Mouse (Mus musculus) heart, adult 2 months (tissue): ENCODE data around the gene Tmem207. TPM values are rescaled to one million over a fixed set of nuclear protein-coding genes. Genes with fewer than 3 reads are reported as not detected.

ENCODE experiments used
- DNase-seq, 2 experiments: peaks; one replicate each; pipeline ENCODE4 v3.0.0; 2021
- H3K27ac ChIP-seq: fragments of 200-600 bp; 2 replicates; pipeline ENCODE4 v1.8.1; 2022
- H3K27me3 ChIP-seq: fragments of 200-500 bp; 2 replicates; pipeline ENCODE4 v1.6.1; 2012; ENCODE audit warnings: mild to moderate bottlenecking, low read length, inconsistent platforms, mixed read lengths; ENCODE audit not compliant: control insufficient read depth, insufficient read depth
- H3K36me3 ChIP-seq: fragments of 200-500 bp; 2 replicates; pipeline ENCODE4 v1.6.1; 2012; ENCODE audit warnings: low read length, inconsistent platforms; ENCODE audit not compliant: control insufficient read depth, insufficient read depth
- H3K4me1 ChIP-seq: fragments of 200-500 bp; 2 replicates; pipeline ENCODE4 v1.6.1; 2011; ENCODE audit warnings: low read length; ENCODE audit not compliant: control insufficient read depth, insufficient read depth
- H3K4me3 ChIP-seq: fragments of 200-600 bp; 2 replicates; pipeline ENCODE4 v1.8.1; 2022
- H3K79me2 ChIP-seq: fragments of 200-500 bp; replicated peaks from 2 replicates; pipeline ENCODE4 v1.6.1; 2012; ENCODE audit warnings: mild to moderate bottlenecking, inconsistent platforms, low read length, moderate library complexity, mixed read lengths; ENCODE audit not compliant: control insufficient read depth, insufficient read depth
- H3K9ac ChIP-seq: fragments of 200-500 bp; 2 replicates; pipeline ENCODE4 v1.6.1; 2012; ENCODE audit warnings: low read depth, mild to moderate bottlenecking, control low read depth, inconsistent platforms, low read length, mixed read lengths
- CTCF ChIP-seq: fragments of 200-600 bp; IDR thresholded peaks from 2 replicates; pipeline ENCODE4 v1.8.1; 2022; ENCODE audit warnings: antibody characterized with exemption, mild to moderate bottlenecking, moderate library complexity
- EP300 ChIP-seq: fragments of 200-500 bp; IDR thresholded peaks from 2 replicates; pipeline ENCODE4 v1.6.1; 2011; ENCODE audit warnings: low read depth, low read length, control low read depth; ENCODE audit not compliant: insufficient read depth
- POLR2A ChIP-seq: fragments of 200-500 bp; IDR thresholded peaks from 2 replicates; pipeline ENCODE4 v1.6.1; 2011; ENCODE audit warnings: mild to moderate bottlenecking, low read depth, low read length, control low read depth; ENCODE audit not compliant: insufficient read depth
- WGBS: fragments of 180-500 bp; shearing (Covaris S2); methylation state at CpG from one replicate; pipeline ENCODE4 v1.1.7; 2018; 5-methylcytosine and 5-hydroxymethylcytosine counted together
- intact Hi-C: fragments of 180-260 bp; cut with DNase I; formaldehyde crosslinking; loops from one replicate; pipeline ENCODE4 v1.15.1; 2025
- long read RNA-seq: library from polyadenylated mRNA; stranded (forward); transcript quantifications from one replicate; pipeline ENCODE4 v2.0.0, GENCODE M21; 2021
- polyA plus RNA-seq: library from polyadenylated mRNA; depleted of rRNA; stranded (reverse); fragments of >200 nt; gene quantifications from 2 replicates; pipeline ENCODE4 v1.2.3, GENCODE M21; 2012; rRNA removed
- total RNA-seq, 2 experiments: library from RNA; stranded (reverse); gene quantifications; 2 replicates each; pipeline ENCODE4 v1.2.3; 2021

The Tmem207 gene
- total RNA-seq (not detected), polyA plus RNA-seq (not detected in 2 replicates)
- long read RNA-seq = 0 reads

DNA sequence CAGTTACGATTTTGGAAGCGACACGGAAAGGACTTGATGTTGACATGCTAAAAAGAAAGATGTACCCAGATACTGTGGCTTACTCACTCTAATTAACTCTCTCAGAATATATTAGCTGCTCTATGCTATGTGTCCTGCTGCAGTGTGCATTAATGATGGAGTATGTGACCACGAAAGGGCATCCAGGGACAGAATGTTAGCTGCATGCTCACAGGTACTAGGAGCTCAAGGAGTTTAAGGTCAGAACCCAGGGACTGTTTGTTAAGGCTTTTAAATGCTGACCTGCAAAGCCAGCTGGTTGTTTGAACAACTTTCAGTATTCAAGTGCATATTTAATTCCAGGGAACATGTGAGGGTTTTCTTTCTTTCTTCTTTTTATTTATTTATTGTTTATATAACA is at the start of gene Tmem207:
TSS of gene Tmem207 (minus strand) at position 101 of the 400 bp plus-strand sequence.
- DNase-seq = no peak
- no peaks in the 10 kb centered on the region for H3K79me2 ChIP-seq
- H3K27me3 ChIP-seq = no peaks in the 10 kb centered on the region
- H3K9ac ChIP-seq = no peak within 1 kb of the TSS
- intact Hi-C loops = no loop called here
- H3K4me3 ChIP-seq = no peak within 1 kb of the TSS
- no peaks in the 10 kb centered on the region for H3K36me3 ChIP-seq
- no peaks in the 10 kb centered on the region for H3K4me1 ChIP-seq
- no peak within 1 kb of the TSS for H3K27ac ChIP-seq
- TF ChIP-seq EP300 (no peak), POLR2A (no peak)
- WGBS = 91% methylated on average over 4 of the region's 4 CpGs

DNA sequence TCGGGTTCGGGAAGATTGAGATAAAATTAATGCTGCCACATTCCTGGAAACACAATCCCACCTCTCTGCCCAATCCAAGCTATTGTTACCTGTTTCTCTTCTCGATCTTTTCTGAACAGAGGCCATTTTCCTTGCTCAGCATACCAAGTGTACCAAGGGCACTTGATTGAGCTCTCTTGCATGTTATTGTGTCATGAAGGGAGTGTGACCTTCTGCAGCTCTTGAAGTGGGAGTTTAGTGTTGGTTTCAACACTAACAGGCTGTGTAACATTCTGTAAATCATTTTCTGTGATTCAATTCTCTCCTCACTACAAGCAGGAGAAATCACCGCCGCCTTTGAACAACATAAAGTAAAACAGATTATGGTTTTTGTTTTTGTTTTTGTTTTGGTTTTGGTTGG is 47.6 kb upstream of the Tmem207 start:
- H3K4me3 ChIP-seq = no peak overlapping the region
- no peaks in the 10 kb centered on the region for H3K36me3 ChIP-seq
- H3K4me1 ChIP-seq = no peaks in the 10 kb centered on the region
- intact Hi-C loops = no loop called here
- TF ChIP-seq EP300 (no peak), CTCF (no peak), POLR2A (no peak)
- H3K9ac ChIP-seq = no peak overlapping the region
- WGBS = 89% methylated on average over 5 of the region's 5 CpGs
- no peaks in the 10 kb centered on the region for H3K27me3 ChIP-seq
- no peaks in the 10 kb centered on the region for H3K79me2 ChIP-seq
- DNase-seq = no peak
- H3K27ac ChIP-seq = no peak overlapping the region

GRCm38 (mm10) chr16:26571836-26572235 is 45.3 kb upstream of the Tmem207 start:
- TF ChIP-seq POLR2A = no peak
- no peak for TF ChIP-seq CTCF
- Histone ChIP-seq H3K9ac (no peak overlapping the region), H3K79me2 (no peaks in the 10 kb centered on the region), H3K4me3 (no peak overlapping the region), H3K4me1 (no peaks in the 10 kb centered on the region), H3K27me3 (no peaks in the 10 kb centered on the region), H3K27ac (no peak overlapping the region), H3K36me3 (no peaks in the 10 kb centered on the region)
- WGBS = 79% methylated on average over 2 of the region's 2 CpGs
- DNase-seq = no peak
- intact Hi-C loops = no loop called here

GRCm38 (mm10) chr16:26569387-26569978 is 42.9 kb upstream of the Tmem207 start:
- Histone ChIP-seq H3K36me3 (no peaks in the 10 kb centered on the region), H3K27me3 (no peaks in the 10 kb centered on the region), H3K79me2 (no peaks in the 10 kb centered on the region), H3K4me1 (no peaks in the 10 kb centered on the region), H3K27ac (no peak overlapping the region), H3K4me3 (no peak overlapping the region), H3K9ac (no peak overlapping the region)
- TF ChIP-seq POLR2A (no peak), CTCF (no peak), EP300 (no peak)
- DNase-seq = no peak
- intact Hi-C loops = no loop called here

GRCm38 (mm10) chr16:26562771-26563170 is 36.2 kb upstream of the Tmem207 start:
- Histone ChIP-seq H3K27ac (no peak overlapping the region), H3K36me3 (no peaks in the 10 kb centered on the region), H3K9ac (no peak overlapping the region), H3K79me2 (no peaks in the 10 kb centered on the region), H3K27me3 (no peaks in the 10 kb centered on the region), H3K4me3 (no peak overlapping the region), H3K4me1 (no peaks in the 10 kb centered on the region)
- no peak for TF ChIP-seq CTCF
- TF ChIP-seq POLR2A = no peak
- TF ChIP-seq EP300 = no peak
- intact Hi-C loops = no loop called here
- WGBS = 52% methylated on average over 2 of the region's 2 CpGs
- no peak for DNase-seq

DNA sequence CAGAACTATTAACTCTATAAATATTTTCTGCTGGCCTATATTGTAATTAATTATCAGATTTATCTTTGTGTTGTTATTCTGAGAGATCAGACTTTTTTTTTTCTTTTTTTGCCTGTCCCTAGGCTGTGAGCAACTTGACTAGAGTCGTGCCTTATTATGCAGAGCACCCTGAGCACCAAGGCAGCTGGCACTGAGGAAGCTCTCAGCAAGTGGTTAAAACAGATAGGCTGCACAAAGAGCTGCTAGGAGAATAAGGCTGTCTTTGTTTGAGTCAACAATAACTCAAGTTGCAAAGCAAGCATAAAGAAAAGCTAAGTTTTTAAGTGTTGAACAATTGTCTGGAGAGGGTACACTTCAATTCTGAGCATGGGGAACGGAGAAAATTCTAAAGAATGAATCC is 35.2 kb upstream of the Tmem207 start:
- no peak overlapping the region for H3K4me3 ChIP-seq
- TF ChIP-seq CTCF = no peak
- TF ChIP-seq POLR2A = no peak
- TF ChIP-seq EP300 = no peak
- DNase-seq = no peak
- H3K9ac ChIP-seq = no peak overlapping the region
- H3K79me2 ChIP-seq = no peaks in the 10 kb centered on the region
- H3K27me3 ChIP-seq = no peaks in the 10 kb centered on the region
- H3K36me3 ChIP-seq = no peaks in the 10 kb centered on the region
- 48% methylated on average over 2 of the region's 2 CpGs for WGBS
- H3K27ac ChIP-seq = no peak overlapping the region
- intact Hi-C loops = no loop called here
- no peaks in the 10 kb centered on the region for H3K4me1 ChIP-seq
